Mouse (Mus musculus) kidney, embryonic 16.5 days (tissue): ENCODE measurements at regions not wholly inside any gene's neighbourhood (a gene's known extent, or its start where the extent isn't known, plus 50 kb on each side); places are given as distances from the start of the nearest gene placed in this dataset.
A peak's percentile ranks its signal among the peaks of the same experiment; 100 is the strongest.

Experiments used
- ATAC-seq: fragments of 200-750 bp; cut with Nextera tagmentation; 2 replicates; pipeline ENCODE4 v1.8.0; 2017; ENCODE audit warnings: moderate TSS enrichment; ENCODE audit not compliant: low FRiP score, low TSS enrichment
- H3K27ac ChIP-seq: fragments of 300-500 bp; sonication (generic); 2 replicates; pipeline ENCODE4 v1.5.1; 2014; ENCODE audit warnings: low read length
- H3K27me3 ChIP-seq: fragments of 300-500 bp; sonication (generic); 2 replicates; pipeline ENCODE4 v1.6.1; 2014; ENCODE audit warnings: low read length, control low read depth, mixed read lengths; ENCODE audit not compliant: insufficient read depth
- H3K36me3 ChIP-seq: fragments of 300-500 bp; sonication (generic); 2 replicates; pipeline ENCODE4 v1.6.1; 2014; ENCODE audit warnings: low read length, control low read depth, mixed read lengths; ENCODE audit not compliant: insufficient read depth
- H3K4me1 ChIP-seq: fragments of 300-500 bp; sonication (generic); 2 replicates; pipeline ENCODE4 v1.6.1; 2014; ENCODE audit warnings: low read length, control low read depth, mixed read lengths; ENCODE audit not compliant: insufficient read depth
- H3K4me2 ChIP-seq: fragments of 300-500 bp; sonication (generic); replicated peaks from 2 replicates; pipeline ENCODE4 v1.6.1; 2014; ENCODE audit warnings: low read depth, low read length
- H3K4me3 ChIP-seq: fragments of 300-500 bp; sonication (generic); 2 replicates; pipeline ENCODE4 v1.5.1; 2014; ENCODE audit warnings: mild to moderate bottlenecking, low read length
- H3K9ac ChIP-seq: fragments of 300-500 bp; sonication (generic); replicated peaks from 2 replicates; pipeline ENCODE4 v1.6.1; 2014; ENCODE audit warnings: low read length
- H3K9me3 ChIP-seq: fragments of 300-500 bp; sonication (generic); 2 replicates; pipeline ENCODE4 v1.6.1; 2016; ENCODE audit warnings: low read length, control low read depth
- WGBS: fragments of 180-500 bp; shearing (Covaris S2); extraction: QIAGEN DNeasy Blood & Tissue Kit; methylation state at CpG from one replicate; pipeline ENCODE4 v1.1.7; 2014; 5-methylcytosine and 5-hydroxymethylcytosine counted together

- no peaks in the 10 kb centered on the region for H3K36me3 ChIP-seq
- WGBS: 19% methylated on average over 5 of the region's 5 CpGs
- no peaks in the 10 kb centered on the region for H3K27me3 ChIP-seq
- no peak overlapping the region for H3K4me2 ChIP-seq
- H3K4me3 ChIP-seq: no peak overlapping the region
- H3K4me1 ChIP-seq: no peaks in the 10 kb centered on the region
- ATAC-seq: no peak
- H3K9me3 ChIP-seq: no peaks in the 10 kb centered on the region
- no peak overlapping the region for H3K9ac ChIP-seq
- no peak overlapping the region for H3K27ac ChIP-seq
Measured at GRCm38 (mm10) chrX:21293666-21294065, 118.2 kb upstream of the Gm21876 start.

- 19% methylated on average over 1 of the region's 1 CpGs for WGBS
Measured at GRCm38 (mm10) chrX:21295460-21295859, 120.0 kb upstream of the Gm21876 start.

GRCm38 (mm10) chrX:21297349-21297748, 121.9 kb upstream of the Gm21876 start:
- no peak for ATAC-seq
- no peak overlapping the region for H3K4me3 ChIP-seq
- H3K9ac ChIP-seq: no peak overlapping the region
- no peaks in the 10 kb centered on the region for H3K4me1 ChIP-seq
- H3K4me2 ChIP-seq: no peak overlapping the region
- no peak overlapping the region for H3K27ac ChIP-seq
- 0 out of 2 replicates have a peak, but pooled peaks cover 2% of the 10 kb centered on the region for H3K9me3 ChIP-seq
- WGBS: 78% methylated on average over 6 of the region's 6 CpGs
- no peaks in the 10 kb centered on the region for H3K36me3 ChIP-seq
- no peaks in the 10 kb centered on the region for H3K27me3 ChIP-seq

More at GRCm38 (mm10) chrX:21295460-21295859, 120.0 kb upstream of the Gm21876 start:
- Histone ChIP-seq H3K4me1 (no peaks in the 10 kb centered on the region), H3K4me2 (no peak overlapping the region), H3K9ac (no peak overlapping the region), H3K9me3 (0 out of 2 replicates have a peak, but pooled peaks cover 2% of the 10 kb centered on the region), H3K36me3 (no peaks in the 10 kb centered on the region), H3K4me3 (no peak overlapping the region), H3K27ac (no peak overlapping the region), H3K27me3 (no peaks in the 10 kb centered on the region)
- no peak for ATAC-seq

- Histone ChIP-seq H3K27me3 (no peaks in the 10 kb centered on the region), H3K9me3 (no peaks in the 10 kb centered on the region), H3K4me3 (peak overlapping the region; percentile 49), H3K4me2 (peak overlapping the region; percentile 46), H3K27ac (no peak overlapping the region), H3K36me3 (no peaks in the 10 kb centered on the region), H3K4me1 (no peaks in the 10 kb centered on the region), H3K9ac (peak overlapping the region; percentile 38; the same call in 1 of the 2 replicates)
- WGBS: 32% methylated on average over 13 of the region's 13 CpGs
- ATAC-seq: no peak; the same call in 1 of the 2 replicates
Measured at GRCm38 (mm10) chrX:21334499-21335032, 149.8 kb upstream of the Agtr2 start.

GRCm38 (mm10) chrX:21344397-21344796, 139.9 kb upstream of the Agtr2 start:
- ATAC-seq: no peak
- Histone ChIP-seq H3K4me1 (no peaks in the 10 kb centered on the region), H3K27me3 (no peaks in the 10 kb centered on the region), H3K4me2 (no peak overlapping the region), H3K9ac (no peak overlapping the region), H3K9me3 (no peaks in the 10 kb centered on the region), H3K36me3 (no peaks in the 10 kb centered on the region), H3K4me3 (no peak overlapping the region), H3K27ac (no peak overlapping the region)
- 62% methylated on average over 1 of the region's 1 CpGs for WGBS

- 35% methylated on average over 4 of the region's 4 CpGs for WGBS
- no peaks in the 10 kb centered on the region for H3K4me1 ChIP-seq
- H3K27ac ChIP-seq: no peak overlapping the region
- H3K4me3 ChIP-seq: no peak overlapping the region
- H3K9me3 ChIP-seq: no peaks in the 10 kb centered on the region
- H3K36me3 ChIP-seq: no peaks in the 10 kb centered on the region
- no peak for ATAC-seq
- no peak overlapping the region for H3K4me2 ChIP-seq
- no peak overlapping the region for H3K9ac ChIP-seq
- no peaks in the 10 kb centered on the region for H3K27me3 ChIP-seq
Measured at GRCm38 (mm10) chrX:21350503-21350902, 133.8 kb upstream of the Agtr2 start.

GRCm38 (mm10) chrX:21352350-21352749, 132.0 kb upstream of the Agtr2 start:
- WGBS: 55% methylated on average over 3 of the region's 3 CpGs
- Histone ChIP-seq H3K27me3 (no peaks in the 10 kb centered on the region), H3K4me1 (no peaks in the 10 kb centered on the region), H3K4me2 (no peak overlapping the region), H3K27ac (no peak overlapping the region), H3K36me3 (no peaks in the 10 kb centered on the region), H3K9ac (no peak overlapping the region), H3K4me3 (no peak overlapping the region), H3K9me3 (no peaks in the 10 kb centered on the region)
- ATAC-seq: no peak

- Histone ChIP-seq H3K27ac (no peak overlapping the region), H3K4me3 (peak overlapping the region; percentile 48), H3K9me3 (no peaks in the 10 kb centered on the region), H3K36me3 (no peaks in the 10 kb centered on the region), H3K9ac (no peak overlapping the region; the same call in 1 of the 2 replicates), H3K4me1 (no peaks in the 10 kb centered on the region), H3K27me3 (no peaks in the 10 kb centered on the region), H3K4me2 (peak overlapping the region; percentile 73)
- peak; percentile 81; the same call in 1 of the 2 replicates for ATAC-seq
- 21% methylated on average over 43 of the region's 43 CpGs for WGBS
Measured at GRCm38 (mm10) chrX:21360771-21361667, 123.3 kb upstream of the Agtr2 start.

GRCm38 (mm10) chrX:21385221-21385620, 99.1 kb upstream of the Agtr2 start:
- no peaks in the 10 kb centered on the region for H3K9me3 ChIP-seq
- no peak overlapping the region for H3K4me3 ChIP-seq
- H3K4me1 ChIP-seq: no peaks in the 10 kb centered on the region
- H3K27me3 ChIP-seq: no peaks in the 10 kb centered on the region
- H3K27ac ChIP-seq: no peak overlapping the region
- no peak overlapping the region for H3K9ac ChIP-seq
- WGBS: 5% methylated on average over 2 of the region's 2 CpGs
- ATAC-seq: no peak
- no peaks in the 10 kb centered on the region for H3K36me3 ChIP-seq
- H3K4me2 ChIP-seq: no peak overlapping the region

GRCm38 (mm10) chrX:21389992-21390391, 94.4 kb upstream of the Agtr2 start:
- H3K27me3 ChIP-seq: no peaks in the 10 kb centered on the region
- H3K27ac ChIP-seq: no peak overlapping the region
- H3K4me2 ChIP-seq: no peak overlapping the region
- H3K9ac ChIP-seq: no peak overlapping the region
- H3K4me3 ChIP-seq: no peak overlapping the region
- no peaks in the 10 kb centered on the region for H3K9me3 ChIP-seq
- 41% methylated on average over 1 of the region's 1 CpGs for WGBS
- H3K4me1 ChIP-seq: no peaks in the 10 kb centered on the region
- no peaks in the 10 kb centered on the region for H3K36me3 ChIP-seq
- ATAC-seq: no peak
